Mouse (Mus musculus) spleen, postnatal 10 days (tissue): ENCODE results near the gene Vmn1r44.
"Not testable (repeated sequence)": the region's sequence is repeated elsewhere in the genome, so short reads cannot be mapped to it uniquely, and the experiment has no call there.

Source experiments
- DNase-seq, 2 experiments: peaks; one replicate each; pipeline ENCODE4 v3.0.0; 2021 to 2022; ENCODE audit warnings: low spot score in 2 of 2

The Vmn1r44 gene

GRCm38 (mm10) chr6:89883360-89883759 is at the start of gene Vmn1r44:
Gene Vmn1r44 (plus strand): TSS chr6:89883660.
- DNase-seq, result no peak

GRCm38 (mm10) chr6:89857552-89857951 is 25.9 kb upstream of the Vmn1r44 start:
- DNase-seq, result no peak

- DNase-seq, result no peak
These were observed 23.6 kb upstream of the Vmn1r44 start for GRCm38 (mm10) chr6:89859839-89860238.

GRCm38 (mm10) chr6:89863792-89864191 is 19.7 kb upstream of the Vmn1r44 start:
- no peak for DNase-seq

GRCm38 (mm10) chr6:89867276-89867675 is 16.2 kb upstream of the Vmn1r44 start:
- DNase-seq, result no peak

- DNase-seq, result no peak
These were observed 15.5 kb upstream of the Vmn1r44 start for GRCm38 (mm10) chr6:89867976-89868375.

GRCm38 (mm10) chr6:89876313-89876712 is 7.1 kb upstream of the Vmn1r44 start, which contains the start of the genes Vmn1r42 and Vmn1r43:
Gene Vmn1r42 (minus strand): TSS chr6:89876413.
Gene Vmn1r43 (minus strand): TSS chr6:89876413.
- DNase-seq, result not testable (repeated sequence)

- no peak for DNase-seq
These were observed 6.5 kb upstream of the Vmn1r44 start for GRCm38 (mm10) chr6:89876963-89877362.

GRCm38 (mm10) chr6:89880867-89881266 is 2.6 kb upstream of the Vmn1r44 start:
- DNase-seq, result no peak

- DNase-seq, result no peak
These were observed 352 bp downstream of the Vmn1r44 start for GRCm38 (mm10) chr6:89883812-89884211.

GRCm38 (mm10) chr6:89940498-89940897 is 57.0 kb downstream of the Vmn1r44 start, which contains the start of gene Vmn1r45:
Gene Vmn1r45 (minus strand): TSS chr6:89940598.
- not testable (repeated sequence) for DNase-seq

- DNase-seq, result no peak
These were observed 57.5 kb downstream of the Vmn1r44 start for GRCm38 (mm10) chr6:89940926-89941325.
